Mouse (Mus musculus): ENCODE results near the gene Msantd2. TPM values are rescaled to one million over a fixed set of nuclear protein-coding genes. Genes with fewer than 3 reads are reported as not detected.

The Msantd2 gene
- polyA plus RNA-seq, 1 experiment from 2014 or later, result 34.0 TPM

- Histone ChIP-seq H3K36me3 (ENCODE audit: control insufficient read depth, insufficient read depth) (no peaks in the 10 kb centered on the region), H3K9ac (replicated peaks; ENCODE audit: low read depth, low read length) (no peak overlapping the region), H3K4me1 (replicated peaks; ENCODE audit: control insufficient read depth, insufficient read depth, low read length) (peaks cover 16% of the 10 kb centered on the region), H3K27ac (ENCODE audit: low read length) (no peak overlapping the region), H3K27me3 (replicated peaks; ENCODE audit: control insufficient read depth, insufficient read depth, low read length) (peaks cover 9% of the 10 kb centered on the region), H3K9me3 (ENCODE audit: control insufficient read depth, low read length) (no peaks in the 10 kb centered on the region), H3K4me3 (replicated peaks; ENCODE audit: low read length) (no peak overlapping the region), H3K4me2 (ENCODE audit: low read length) (no peak overlapping the region)
- 72% methylated on average over 3 of the region's 3 CpGs for WGBS
- ATAC-seq, result no peak
These were observed 67.2 kb downstream of the Msantd2 start for GRCm38 (mm10) chr9:37556366-37556765.

GRCm38 (mm10) chr9:37560617-37561016, 71.5 kb downstream of the Msantd2 start:
- no peaks in the 10 kb centered on the region for H3K9me3 ChIP-seq (ENCODE audit: control insufficient read depth, low read length)
- H3K4me3 ChIP-seq (replicated peaks; ENCODE audit: low read length), result no peak overlapping the region
- H3K27ac ChIP-seq (ENCODE audit: low read length), result no peak overlapping the region
- 85% methylated on average over 2 of the region's 2 CpGs for WGBS
- no peaks in the 10 kb centered on the region for H3K4me1 ChIP-seq (replicated peaks; ENCODE audit: control insufficient read depth, insufficient read depth, low read length)
- no peaks in the 10 kb centered on the region for H3K27me3 ChIP-seq (replicated peaks; ENCODE audit: control insufficient read depth, insufficient read depth, low read length)
- H3K4me2 ChIP-seq (ENCODE audit: low read length), result no peak overlapping the region
- no peak overlapping the region for H3K9ac ChIP-seq (replicated peaks; ENCODE audit: low read depth, low read length)
- no peaks in the 10 kb centered on the region for H3K36me3 ChIP-seq (ENCODE audit: control insufficient read depth, insufficient read depth)
- no peak for ATAC-seq

- Histone ChIP-seq H3K4me1 (replicated peaks; ENCODE audit: control insufficient read depth, insufficient read depth, low read length) (peaks cover 8% of the 10 kb centered on the region), H3K9ac (replicated peaks; ENCODE audit: low read depth, low read length) (no peak overlapping the region), H3K4me2 (ENCODE audit: low read length) (no peak overlapping the region), H3K27me3 (replicated peaks; ENCODE audit: control insufficient read depth, insufficient read depth, low read length) (no peaks in the 10 kb centered on the region), H3K9me3 (ENCODE audit: control insufficient read depth, low read length) (no peaks in the 10 kb centered on the region), H3K36me3 (ENCODE audit: control insufficient read depth, insufficient read depth) (no peaks in the 10 kb centered on the region), H3K4me3 (replicated peaks; ENCODE audit: low read length) (no peak overlapping the region), H3K27ac (ENCODE audit: low read length) (no peak overlapping the region)
- 67% methylated on average over 1 of the region's 1 CpGs for WGBS
- ATAC-seq, result no peak
These were observed 74.7 kb downstream of the Msantd2 start for GRCm38 (mm10) chr9:37563805-37564204.

- H3K27ac ChIP-seq (ENCODE audit: low read length), result no peak overlapping the region
- WGBS, result 89% methylated on average over 2 of the region's 2 CpGs
- no peaks in the 10 kb centered on the region for H3K27me3 ChIP-seq (replicated peaks; ENCODE audit: control insufficient read depth, insufficient read depth, low read length)
- peaks cover 8% of the 10 kb centered on the region for H3K4me1 ChIP-seq (replicated peaks; ENCODE audit: control insufficient read depth, insufficient read depth, low read length)
- no peak overlapping the region for H3K4me2 ChIP-seq (ENCODE audit: low read length)
- ATAC-seq, result no peak
- H3K9me3 ChIP-seq (ENCODE audit: control insufficient read depth, low read length), result no peaks in the 10 kb centered on the region
- no peaks in the 10 kb centered on the region for H3K36me3 ChIP-seq (ENCODE audit: control insufficient read depth, insufficient read depth)
- no peak overlapping the region for H3K9ac ChIP-seq (replicated peaks; ENCODE audit: low read depth, low read length)
- H3K4me3 ChIP-seq (replicated peaks; ENCODE audit: low read length), result no peak overlapping the region
These were observed 77.9 kb downstream of the Msantd2 start for GRCm38 (mm10) chr9:37567019-37567418.

GRCm38 (mm10) chr9:37567454-37567853, 78.3 kb downstream of the Msantd2 start:
- Histone ChIP-seq H3K4me1 (replicated peaks; ENCODE audit: control insufficient read depth, insufficient read depth, low read length) (peaks cover 8% of the 10 kb centered on the region), H3K36me3 (ENCODE audit: control insufficient read depth, insufficient read depth) (no peaks in the 10 kb centered on the region), H3K4me2 (ENCODE audit: low read length) (no peak overlapping the region), H3K27me3 (replicated peaks; ENCODE audit: control insufficient read depth, insufficient read depth, low read length) (no peaks in the 10 kb centered on the region; the same call in 1 of the 2 replicates), H3K27ac (ENCODE audit: low read length) (no peak overlapping the region), H3K9me3 (ENCODE audit: control insufficient read depth, low read length) (no peaks in the 10 kb centered on the region), H3K9ac (replicated peaks; ENCODE audit: low read depth, low read length) (no peak overlapping the region), H3K4me3 (replicated peaks; ENCODE audit: low read length) (no peak overlapping the region)
- ATAC-seq, result no peak
- 56% methylated on average over 5 of the region's 5 CpGs for WGBS

- Histone ChIP-seq H3K27me3 (replicated peaks; ENCODE audit: control insufficient read depth, insufficient read depth, low read length) (no peaks in the 10 kb centered on the region; the same call in 1 of the 2 replicates), H3K4me3 (replicated peaks; ENCODE audit: low read length) (no peak overlapping the region), H3K9me3 (ENCODE audit: control insufficient read depth, low read length) (no peaks in the 10 kb centered on the region), H3K36me3 (ENCODE audit: control insufficient read depth, insufficient read depth) (no peaks in the 10 kb centered on the region), H3K4me2 (ENCODE audit: low read length) (no peak overlapping the region), H3K27ac (ENCODE audit: low read length) (no peak overlapping the region), H3K4me1 (replicated peaks; ENCODE audit: control insufficient read depth, insufficient read depth, low read length) (peaks cover 8% of the 10 kb centered on the region), H3K9ac (replicated peaks; ENCODE audit: low read depth, low read length) (no peak overlapping the region)
- peak; percentile 68 for ATAC-seq
- WGBS, result 44% methylated on average over 15 of the region's 15 CpGs
These were observed 78.9 kb downstream of the Msantd2 start for GRCm38 (mm10) chr9:37567892-37568604.

- Histone ChIP-seq H3K4me1 (replicated peaks; ENCODE audit: control insufficient read depth, insufficient read depth, low read length) (peaks cover 8% of the 10 kb centered on the region), H3K27ac (ENCODE audit: low read length) (no peak overlapping the region), H3K9me3 (ENCODE audit: control insufficient read depth, low read length) (no peaks in the 10 kb centered on the region), H3K27me3 (replicated peaks; ENCODE audit: control insufficient read depth, insufficient read depth, low read length) (no peaks in the 10 kb centered on the region; the same call in 1 of the 2 replicates), H3K4me3 (replicated peaks; ENCODE audit: low read length) (no peak overlapping the region), H3K4me2 (ENCODE audit: low read length) (no peak overlapping the region), H3K36me3 (ENCODE audit: control insufficient read depth, insufficient read depth) (no peaks in the 10 kb centered on the region), H3K9ac (replicated peaks; ENCODE audit: low read depth, low read length) (no peak overlapping the region)
- ATAC-seq, result peak; percentile 54
- 43% methylated on average over 4 of the region's 4 CpGs for WGBS
These were observed 79.6 kb downstream of the Msantd2 start for GRCm38 (mm10) chr9:37568605-37569214.

- Histone ChIP-seq H3K4me2 (ENCODE audit: low read length) (no peak overlapping the region), H3K9ac (replicated peaks; ENCODE audit: low read depth, low read length) (no peak overlapping the region), H3K27ac (ENCODE audit: low read length) (no peak overlapping the region), H3K36me3 (ENCODE audit: control insufficient read depth, insufficient read depth) (no peaks in the 10 kb centered on the region), H3K4me1 (replicated peaks; ENCODE audit: control insufficient read depth, insufficient read depth, low read length) (peaks cover 8% of the 10 kb centered on the region), H3K27me3 (replicated peaks; ENCODE audit: control insufficient read depth, insufficient read depth, low read length) (no peaks in the 10 kb centered on the region; the same call in 1 of the 2 replicates), H3K9me3 (ENCODE audit: control insufficient read depth, low read length) (no peaks in the 10 kb centered on the region), H3K4me3 (replicated peaks; ENCODE audit: low read length) (no peak overlapping the region)
- no peak for ATAC-seq
- 79% methylated on average over 2 of the region's 2 CpGs for WGBS
These were observed 80.2 kb downstream of the Msantd2 start for GRCm38 (mm10) chr9:37569231-37569835.

GRCm38 (mm10) chr9:37572204-37572876, 83.2 kb downstream of the Msantd2 start:
- ATAC-seq, result no peak
- H3K4me2 ChIP-seq (ENCODE audit: low read length), result no peak overlapping the region
- WGBS, result 61% methylated on average over 3 of the region's 3 CpGs

More at GRCm38 (mm10) chr9:37572204-37572876, 83.2 kb downstream of the Msantd2 start:
- no peaks in the 10 kb centered on the region for H3K36me3 ChIP-seq (ENCODE audit: control insufficient read depth, insufficient read depth)
- H3K4me3 ChIP-seq (replicated peaks; ENCODE audit: low read length), result no peak overlapping the region
- no peaks in the 10 kb centered on the region; the same call in 1 of the 2 replicates for H3K27me3 ChIP-seq (replicated peaks; ENCODE audit: control insufficient read depth, insufficient read depth, low read length)
- H3K9me3 ChIP-seq (ENCODE audit: control insufficient read depth, low read length), result no peaks in the 10 kb centered on the region
- peaks cover 22% of the 10 kb centered on the region for H3K4me1 ChIP-seq (replicated peaks; ENCODE audit: control insufficient read depth, insufficient read depth, low read length)
- no peak overlapping the region for H3K9ac ChIP-seq (replicated peaks; ENCODE audit: low read depth, low read length)
- H3K27ac ChIP-seq (ENCODE audit: low read length), result no peak overlapping the region

All from forebrain, embryonic 16.5 days (tissue).